Mouse (Mus musculus): ENCODE results near the gene Prr15. TPM values are rescaled to one million over a fixed set of nuclear protein-coding genes. Genes with fewer than 3 reads are reported as not detected.

Gene Prr15
- total RNA-seq, 2 experiments from 2014 or later, result 2.2 to 3.1 TPM

- DNase-seq (ENCODE audit: low spot score), result no peak
- intact Hi-C loops (cut with DNase I), result no loop called here
These were observed 53.7 kb downstream of the Prr15 start for GRCm38 (mm10) chr6:54379356-54379755.

Other genes starting within 250 kb of the Prr15 start
- 10 to 100 TPM; 29.9 to 42.3 TPM for gene Wipf3, start 103.8 kb downstream of the Prr15 start, total RNA-seq (2021)
- gene Scrn1, start 240.7 kb downstream of the Prr15 start, total RNA-seq (2021), result 10 to 100 TPM in 1 of 2 experiments, 1 to 10 TPM in 1; 9.2 to 12.0 TPM